Mouse (Mus musculus): ENCODE measurements around the gene Emilin3. TPM values are rescaled to one million over a fixed set of nuclear protein-coding genes. Genes with fewer than 3 reads are reported as not detected.
A peak's percentile ranks its signal among the peaks of the same experiment; 100 is the strongest.

Gene Emilin3
- polyA plus RNA-seq, 1 experiment from 2014 or later = 0.32 TPM

DNA sequence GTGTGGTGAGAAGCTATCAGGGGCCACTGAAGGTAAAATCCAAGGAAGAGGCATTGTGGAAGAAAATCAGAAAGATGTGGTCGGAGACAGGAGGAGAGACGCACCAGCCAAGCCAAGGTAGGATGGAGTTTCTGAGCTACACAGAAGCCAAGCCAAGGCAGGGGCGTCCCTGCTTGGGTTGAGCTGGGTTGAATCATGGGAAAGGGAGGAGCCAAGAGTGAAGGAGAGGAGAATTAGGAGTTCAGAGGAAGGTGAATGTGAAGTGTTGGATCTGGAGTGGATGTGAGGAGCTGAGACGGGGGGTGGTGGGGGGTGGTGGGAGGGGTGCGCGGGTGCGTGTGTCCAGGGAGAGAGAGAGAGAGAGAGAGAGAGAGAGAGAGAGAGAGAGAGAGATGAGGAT lies 9.2 kb upstream of the Emilin3 start:
- Histone ChIP-seq H3K27me3 (ENCODE audit: control insufficient read depth, insufficient read depth, low read depth, low read length) (no peaks in the 10 kb centered on the region), H3K27ac (ENCODE audit: low read length) (no peak overlapping the region), H3K4me3 (ENCODE audit: low read depth, low read length) (no peak overlapping the region), H3K9me3 (replicated peaks; ENCODE audit: control insufficient read depth, low read length) (no peaks in the 10 kb centered on the region), H3K36me3 (ENCODE audit: control insufficient read depth, insufficient read depth) (no peaks in the 10 kb centered on the region), H3K4me2 (ENCODE audit: low read depth, low read length) (no peak overlapping the region), H3K9ac (ENCODE audit: low read depth, low read length) (no peak overlapping the region), H3K4me1 (ENCODE audit: control insufficient read depth, low read depth, low read length) (no peaks in the 10 kb centered on the region)
- ATAC-seq (ENCODE audit: low read depth) = no peak
- 62% methylated on average over 7 of the region's 7 CpGs for WGBS (ENCODE audit: insufficient replicate concordance)

DNA sequence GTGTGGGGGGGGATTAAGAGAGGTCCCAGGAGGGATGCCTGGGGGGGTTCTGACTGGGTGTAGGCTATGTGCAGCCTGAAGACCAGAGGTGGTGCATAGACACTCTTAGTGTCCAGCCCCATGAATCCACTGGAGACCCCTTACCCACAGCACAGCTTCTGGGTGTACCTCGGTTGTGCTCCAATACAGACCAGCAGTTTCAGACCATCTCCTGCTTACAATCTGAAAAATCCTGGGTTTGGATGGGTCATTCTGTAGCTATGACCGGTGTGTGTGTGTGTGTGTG lies 6.7 kb upstream of the Emilin3 start:
- Histone ChIP-seq H3K4me2 (ENCODE audit: low read depth, low read length) (no peak overlapping the region), H3K36me3 (ENCODE audit: control insufficient read depth, insufficient read depth) (no peaks in the 10 kb centered on the region), H3K27me3 (ENCODE audit: control insufficient read depth, insufficient read depth, low read depth, low read length) (peaks cover 9% of the 10 kb centered on the region), H3K4me1 (ENCODE audit: control insufficient read depth, low read depth, low read length) (no peaks in the 10 kb centered on the region), H3K4me3 (ENCODE audit: low read depth, low read length) (no peak overlapping the region), H3K9ac (ENCODE audit: low read depth, low read length) (no peak overlapping the region), H3K27ac (ENCODE audit: low read length) (no peak overlapping the region), H3K9me3 (replicated peaks; ENCODE audit: control insufficient read depth, low read length) (no peaks in the 10 kb centered on the region)
- WGBS (ENCODE audit: insufficient replicate concordance) = 87% methylated on average over 2 of the region's 2 CpGs
- no peak for ATAC-seq (ENCODE audit: low read depth)

DNA sequence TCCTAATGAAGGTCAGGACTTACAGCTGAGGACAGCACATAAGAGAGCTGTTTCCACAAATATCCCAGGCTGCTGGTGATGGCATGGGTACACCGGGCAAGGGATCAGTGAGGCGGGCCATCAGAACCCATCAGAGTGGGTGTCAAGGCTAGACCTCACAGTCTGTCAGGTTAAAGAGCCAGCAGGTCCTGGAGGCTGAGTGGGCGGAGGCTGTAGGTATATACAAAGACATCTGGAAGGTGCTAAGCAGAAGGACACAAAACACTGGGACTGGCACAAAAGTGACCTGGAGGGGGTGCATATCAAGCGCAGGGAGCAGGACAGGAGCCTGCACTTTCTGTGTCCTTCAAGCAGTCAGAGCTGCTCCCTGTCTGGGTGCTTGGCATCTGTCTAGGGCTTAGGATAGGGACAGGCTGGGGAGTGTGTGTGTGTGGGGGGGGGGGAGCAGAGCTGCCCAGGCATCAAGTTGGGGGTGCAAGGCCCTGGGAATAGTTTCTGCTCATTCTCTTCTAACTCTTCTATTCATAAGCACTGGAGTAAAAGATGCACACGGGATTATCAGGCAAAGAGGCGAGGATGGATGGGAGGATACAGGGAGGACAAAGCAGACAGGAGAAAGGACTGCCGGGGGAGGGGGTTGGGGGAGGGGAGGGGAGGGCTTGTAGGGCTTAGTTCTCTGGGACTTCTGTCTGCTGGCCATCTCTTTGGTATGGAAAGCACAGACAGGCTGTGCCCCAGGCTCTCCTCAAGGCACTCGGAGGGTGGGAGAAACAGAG lies 6.2 kb upstream of the Emilin3 start:
- Histone ChIP-seq H3K36me3 (ENCODE audit: control insufficient read depth, insufficient read depth) (no peaks in the 10 kb centered on the region), H3K4me2 (ENCODE audit: low read depth, low read length) (no peak overlapping the region), H3K9ac (ENCODE audit: low read depth, low read length) (no peak overlapping the region), H3K4me1 (ENCODE audit: control insufficient read depth, low read depth, low read length) (no peaks in the 10 kb centered on the region), H3K4me3 (ENCODE audit: low read depth, low read length) (no peak overlapping the region), H3K27me3 (ENCODE audit: control insufficient read depth, insufficient read depth, low read depth, low read length) (peaks cover 9% of the 10 kb centered on the region), H3K27ac (ENCODE audit: low read length) (no peak overlapping the region), H3K9me3 (replicated peaks; ENCODE audit: control insufficient read depth, low read length) (no peaks in the 10 kb centered on the region)
- ATAC-seq (ENCODE audit: low read depth) = no peak
- WGBS (ENCODE audit: insufficient replicate concordance) = 46% methylated on average over 8 of the region's 8 CpGs

DNA sequence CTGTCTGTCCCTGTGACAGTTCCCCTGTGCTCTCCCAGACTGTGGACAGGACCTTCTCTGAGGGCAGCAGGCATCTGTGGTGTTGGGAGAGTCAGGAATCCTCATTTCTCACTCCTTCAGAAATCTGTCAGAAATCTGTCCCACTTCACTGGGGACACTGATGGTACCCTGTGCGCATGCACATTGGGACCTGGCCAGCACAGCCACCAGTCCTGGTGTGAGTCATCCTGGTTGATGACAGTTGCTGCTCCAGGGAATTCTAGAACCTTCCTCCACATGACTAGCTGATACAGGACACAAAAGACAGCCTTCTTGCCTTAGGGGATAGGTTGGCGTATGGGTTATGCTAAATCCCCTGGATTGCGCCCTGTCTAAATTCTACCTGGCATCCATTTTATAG lies 5.2 kb upstream of the Emilin3 start:
- Histone ChIP-seq H3K36me3 (ENCODE audit: control insufficient read depth, insufficient read depth) (no peaks in the 10 kb centered on the region), H3K27me3 (ENCODE audit: control insufficient read depth, insufficient read depth, low read depth, low read length) (peaks cover 19% of the 10 kb centered on the region), H3K27ac (ENCODE audit: low read length) (no peak overlapping the region), H3K4me1 (ENCODE audit: control insufficient read depth, low read depth, low read length) (no peaks in the 10 kb centered on the region), H3K4me2 (ENCODE audit: low read depth, low read length) (no peak overlapping the region), H3K9me3 (replicated peaks; ENCODE audit: control insufficient read depth, low read length) (no peaks in the 10 kb centered on the region), H3K9ac (ENCODE audit: low read depth, low read length) (no peak overlapping the region), H3K4me3 (ENCODE audit: low read depth, low read length) (no peak overlapping the region)
- WGBS (ENCODE audit: insufficient replicate concordance) = 85% methylated on average over 3 of the region's 3 CpGs
- no peak for ATAC-seq (ENCODE audit: low read depth)

DNA sequence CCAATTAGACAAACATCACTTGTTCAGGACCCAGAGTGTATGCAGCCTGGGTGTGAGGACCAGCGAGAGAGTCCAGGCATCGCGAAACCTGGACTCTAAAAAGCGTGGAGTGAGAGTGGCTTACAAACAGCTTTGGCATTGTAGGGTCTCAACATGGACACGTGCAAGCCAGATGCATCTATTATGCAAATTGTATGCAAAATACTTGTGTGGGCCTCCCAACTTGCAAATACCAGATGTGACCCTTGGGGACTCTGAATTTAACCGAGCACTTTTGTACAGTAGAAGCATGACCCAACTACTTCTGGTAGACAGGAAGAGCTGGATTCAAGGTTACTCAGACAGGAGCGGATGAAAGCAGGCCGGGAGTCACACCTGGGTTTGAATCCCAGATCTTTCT lies 4.6 kb upstream of the Emilin3 start:
- Histone ChIP-seq H3K9ac (ENCODE audit: low read depth, low read length) (no peak overlapping the region), H3K27me3 (ENCODE audit: control insufficient read depth, insufficient read depth, low read depth, low read length) (peaks cover 25% of the 10 kb centered on the region), H3K4me2 (ENCODE audit: low read depth, low read length) (no peak overlapping the region), H3K9me3 (replicated peaks; ENCODE audit: control insufficient read depth, low read length) (no peaks in the 10 kb centered on the region), H3K27ac (ENCODE audit: low read length) (no peak overlapping the region), H3K4me3 (ENCODE audit: low read depth, low read length) (no peak overlapping the region), H3K36me3 (ENCODE audit: control insufficient read depth, insufficient read depth) (no peaks in the 10 kb centered on the region), H3K4me1 (ENCODE audit: control insufficient read depth, low read depth, low read length) (no peaks in the 10 kb centered on the region)
- WGBS (ENCODE audit: insufficient replicate concordance) = 69% methylated on average over 8 of the region's 8 CpGs
- ATAC-seq (ENCODE audit: low read depth) = no peak

DNA sequence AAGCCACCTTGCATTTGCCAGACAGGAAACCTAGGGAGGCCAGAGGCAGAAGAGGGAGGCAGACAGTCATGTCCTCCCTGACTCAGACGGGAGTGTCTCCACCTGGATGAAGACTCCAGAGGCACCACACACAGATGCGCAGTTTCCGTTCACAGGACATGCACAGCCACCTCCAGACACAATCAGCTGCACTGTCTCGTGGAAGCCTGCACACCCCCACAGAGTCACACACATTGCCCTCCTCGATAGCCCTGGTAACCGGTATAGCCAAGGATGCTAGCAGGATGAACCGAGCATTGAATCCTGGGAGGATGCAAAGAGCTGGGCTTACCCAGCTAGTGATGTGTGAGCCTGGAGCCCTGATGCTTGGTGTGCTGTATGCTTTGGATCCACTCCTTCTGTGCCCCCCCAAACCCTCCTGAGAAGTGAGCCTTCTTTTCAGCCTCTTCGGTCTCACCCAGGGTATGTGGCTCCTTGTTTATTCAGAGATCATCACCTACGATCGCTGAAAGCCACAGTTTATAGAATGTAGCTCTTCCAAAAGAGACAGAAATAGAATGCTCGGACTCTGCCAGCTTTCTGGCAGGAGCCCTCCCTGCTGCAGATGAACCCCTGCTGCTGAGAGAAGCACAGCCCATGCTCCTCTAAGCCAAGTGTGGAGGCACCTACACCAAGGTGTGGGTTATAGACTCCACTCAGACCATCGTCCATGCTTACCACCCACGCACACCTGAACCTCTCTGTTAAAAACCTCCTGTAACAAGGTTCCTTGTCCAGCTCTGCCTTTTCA lies 3.9 kb upstream of the Emilin3 start:
- Histone ChIP-seq H3K4me1 (ENCODE audit: control insufficient read depth, low read depth, low read length) (no peaks in the 10 kb centered on the region), H3K27me3 (ENCODE audit: control insufficient read depth, insufficient read depth, low read depth, low read length) (peaks cover 32% of the 10 kb centered on the region), H3K36me3 (ENCODE audit: control insufficient read depth, insufficient read depth) (no peaks in the 10 kb centered on the region), H3K4me3 (ENCODE audit: low read depth, low read length) (no peak overlapping the region), H3K9me3 (replicated peaks; ENCODE audit: control insufficient read depth, low read length) (no peaks in the 10 kb centered on the region), H3K27ac (ENCODE audit: low read length) (no peak overlapping the region), H3K4me2 (ENCODE audit: low read depth, low read length) (no peak overlapping the region), H3K9ac (ENCODE audit: low read depth, low read length) (no peak overlapping the region)
- whole genome bisulfite sequencing (ENCODE audit: insufficient replicate concordance) = 63% methylated on average over 13 of the region's 13 CpGs
- ATAC-seq (ENCODE audit: low read depth) = no peak

DNA sequence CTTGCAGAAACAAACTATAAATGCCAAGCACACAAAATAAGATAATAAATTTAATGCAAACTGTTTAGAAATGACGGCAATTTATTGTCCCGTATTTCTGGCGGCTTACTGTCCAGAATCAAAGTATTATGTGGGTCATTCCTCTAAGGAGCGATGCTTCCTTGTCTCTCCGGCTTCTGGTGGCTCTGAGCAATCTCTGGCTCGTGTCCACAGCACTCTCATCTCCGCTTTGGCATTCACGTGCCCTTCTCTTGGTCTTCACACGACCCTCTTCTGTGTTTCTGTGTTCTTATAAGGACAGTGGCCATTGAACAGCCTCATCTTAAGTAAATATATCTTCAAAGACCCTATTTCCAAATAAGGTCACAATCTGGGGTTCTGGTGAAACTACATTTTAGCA lies 2.5 kb upstream of the Emilin3 start:
- Histone ChIP-seq H3K4me1 (ENCODE audit: control insufficient read depth, low read depth, low read length) (no peaks in the 10 kb centered on the region), H3K27ac (ENCODE audit: low read length) (no peak overlapping the region)

DNA sequence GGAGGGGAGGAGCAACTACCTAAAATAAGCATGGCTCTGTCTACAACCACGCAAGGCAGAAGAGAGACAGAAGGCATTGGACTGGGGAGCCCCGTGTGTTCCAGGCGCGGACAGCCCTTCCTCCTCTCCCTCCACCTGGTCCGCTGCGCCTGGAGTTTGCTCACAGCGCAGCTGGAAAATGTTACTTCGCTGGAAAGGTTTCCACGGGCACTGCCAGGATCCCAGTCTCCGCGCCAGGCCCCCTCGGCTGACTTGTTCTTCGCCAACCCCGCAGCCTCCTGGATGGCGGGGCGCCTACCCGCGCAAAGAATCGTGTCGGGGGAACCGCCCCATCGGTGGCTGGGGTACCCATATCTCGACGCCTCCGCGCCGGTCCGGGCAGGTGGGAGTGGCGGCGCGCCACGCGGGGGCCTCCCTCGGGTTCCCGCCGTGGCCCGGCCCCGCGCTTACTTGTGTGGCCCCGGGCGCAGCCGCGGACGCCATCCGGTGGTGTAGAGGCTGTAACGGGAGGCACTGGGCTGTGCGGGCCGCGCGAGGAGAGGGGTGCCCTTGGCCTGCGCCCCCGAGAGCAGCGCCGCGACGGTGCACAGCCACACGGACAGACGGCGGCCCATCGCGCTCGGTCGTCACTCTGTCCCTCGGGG lies 448 bp downstream of the Emilin3 start:
- 3% methylated on average over 64 of the region's 64 CpGs for WGBS (ENCODE audit: insufficient replicate concordance)
- no peak for ATAC-seq (ENCODE audit: low read depth)
- Histone ChIP-seq H3K4me2 (ENCODE audit: low read depth, low read length) (peak overlapping the region; percentile 50), H3K27ac (ENCODE audit: low read length) (no peak overlapping the region), H3K9ac (ENCODE audit: low read depth, low read length) (no peak overlapping the region), H3K4me3 (ENCODE audit: low read depth, low read length) (peak overlapping the region; percentile 29), H3K9me3 (replicated peaks; ENCODE audit: control insufficient read depth, low read length) (no peaks in the 10 kb centered on the region), H3K4me1 (ENCODE audit: control insufficient read depth, low read depth, low read length) (no peaks in the 10 kb centered on the region), H3K27me3 (ENCODE audit: control insufficient read depth, insufficient read depth, low read depth, low read length) (peaks cover 40% of the 10 kb centered on the region), H3K36me3 (ENCODE audit: control insufficient read depth, insufficient read depth) (no peaks in the 10 kb centered on the region)

More for the DNA sequence above, 2.5 kb upstream of the Emilin3 start:
- Histone ChIP-seq H3K4me3 (ENCODE audit: low read depth, low read length) (no peak overlapping the region), H3K27me3 (ENCODE audit: control insufficient read depth, insufficient read depth, low read depth, low read length) (peaks cover 40% of the 10 kb centered on the region), H3K9ac (ENCODE audit: low read depth, low read length) (no peak overlapping the region), H3K4me2 (ENCODE audit: low read depth, low read length) (no peak overlapping the region), H3K36me3 (ENCODE audit: control insufficient read depth, insufficient read depth) (no peaks in the 10 kb centered on the region), H3K9me3 (replicated peaks; ENCODE audit: control insufficient read depth, low read length) (no peaks in the 10 kb centered on the region)
- no peak for ATAC-seq (ENCODE audit: low read depth)
- WGBS (ENCODE audit: insufficient replicate concordance) = 54% methylated on average over 9 of the region's 9 CpGs

DNA sequence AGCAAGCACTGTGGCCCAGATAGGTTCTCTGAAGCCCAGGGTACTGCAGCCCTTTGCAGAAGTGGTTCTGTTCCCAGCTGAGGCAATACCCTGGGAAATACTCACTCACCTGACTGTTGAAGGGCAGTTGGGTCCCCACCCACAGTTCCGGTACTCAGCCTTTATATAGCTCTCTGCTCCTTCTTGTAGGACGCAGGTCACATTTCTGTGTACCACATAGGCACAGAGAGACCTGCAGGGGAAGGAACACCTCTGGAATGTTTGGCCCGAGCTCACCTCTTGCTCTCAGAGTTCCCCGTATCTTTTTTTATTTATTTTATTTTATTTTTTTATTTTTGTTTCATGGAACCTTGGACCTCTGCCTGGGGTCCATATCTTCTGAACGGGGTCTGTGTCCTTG lies 1.5 kb downstream of the Emilin3 start:
- Histone ChIP-seq H3K9ac (ENCODE audit: low read depth, low read length) (no peak overlapping the region), H3K4me1 (ENCODE audit: control insufficient read depth, low read depth, low read length) (no peaks in the 10 kb centered on the region), H3K9me3 (replicated peaks; ENCODE audit: control insufficient read depth, low read length) (no peaks in the 10 kb centered on the region), H3K27ac (ENCODE audit: low read length) (no peak overlapping the region), H3K4me3 (ENCODE audit: low read depth, low read length) (no peak overlapping the region), H3K36me3 (ENCODE audit: control insufficient read depth, insufficient read depth) (no peaks in the 10 kb centered on the region), H3K4me2 (ENCODE audit: low read depth, low read length) (no peak overlapping the region), H3K27me3 (ENCODE audit: control insufficient read depth, insufficient read depth, low read depth, low read length) (peaks cover 40% of the 10 kb centered on the region)
- WGBS (ENCODE audit: insufficient replicate concordance) = 60% methylated on average over 5 of the region's 5 CpGs
- ATAC-seq (ENCODE audit: low read depth) = no peak

Data from liver, embryonic 16.5 days (tissue).